Mouse (Mus musculus): ENCODE measurements around the gene Zdhhc19. TPM values are rescaled to one million over a fixed set of nuclear protein-coding genes. Genes with fewer than 3 reads are reported as not detected.
A peak's percentile ranks its signal among the peaks of the same experiment; 100 is the strongest.

Gene Zdhhc19
- polyA plus RNA-seq, 1 experiment: not detected

GRCm38 (mm10) chr16:32457589-32458386, 38.3 kb upstream of the Zdhhc19 start:
- no peak overlapping the region for H3K27ac ChIP-seq (ENCODE audit: insufficient read depth, low read length)
- DNase-seq: peak; percentile 50 to 67
- 59% methylated on average over 10 of the region's 10 CpGs for WGBS
- no peaks in the 10 kb centered on the region for H3K27me3 ChIP-seq (ENCODE audit: control insufficient read depth, insufficient read depth, low read length)
- H3K4me3 ChIP-seq (replicated peaks; ENCODE audit: insufficient read depth, low read depth, low read length): no peak overlapping the region
- H3K4me1 ChIP-seq (ENCODE audit: control insufficient read depth, insufficient read depth, low read length): no peaks in the 10 kb centered on the region; the same call in 1 of the 2 replicates
- TF ChIP-seq POLR2A (IDR thresholded peaks at IDR 0.05; ENCODE audit: borderline replicate concordance, insufficient read depth, low read length) (no peak), CTCF (IDR thresholded peaks at IDR 0.05; ENCODE audit: borderline replicate concordance, insufficient read depth, low read depth, low read length) (peak; percentile 64)

DNA sequence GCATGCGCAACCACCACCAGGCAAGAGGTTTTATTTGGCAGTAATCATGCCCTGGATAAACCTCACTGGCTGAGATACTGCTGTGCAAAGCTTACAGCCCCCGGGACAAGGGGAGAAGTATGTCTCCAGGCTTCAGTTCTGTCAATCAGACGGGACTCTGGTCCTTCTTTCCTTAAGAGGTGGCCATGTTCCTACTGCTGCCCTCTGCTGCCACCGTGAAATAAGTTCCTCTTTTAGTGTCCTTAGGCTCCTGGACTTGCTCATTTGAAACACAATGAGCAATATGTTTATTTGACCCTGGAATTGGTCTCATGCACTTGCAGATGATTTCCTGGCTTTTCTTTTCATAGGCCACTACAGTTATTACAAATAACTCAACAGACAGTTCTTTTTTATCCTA, 35.5 kb upstream of the Zdhhc19 start:
- TF ChIP-seq POLR2A (IDR thresholded peaks at IDR 0.05; ENCODE audit: borderline replicate concordance, insufficient read depth, low read length) (no peak), CTCF (IDR thresholded peaks at IDR 0.05; ENCODE audit: borderline replicate concordance, insufficient read depth, low read depth, low read length) (no peak)
- no peaks in the 10 kb centered on the region; the same call in 1 of the 2 replicates for H3K4me1 ChIP-seq (ENCODE audit: control insufficient read depth, insufficient read depth, low read length)
- no peak overlapping the region for H3K27ac ChIP-seq (ENCODE audit: insufficient read depth, low read length)
- no peak for DNase-seq
- WGBS: 53% methylated on average over 4 of the region's 4 CpGs
- no peaks in the 10 kb centered on the region for H3K27me3 ChIP-seq (ENCODE audit: control insufficient read depth, insufficient read depth, low read length)
- no peak overlapping the region for H3K4me3 ChIP-seq (replicated peaks; ENCODE audit: insufficient read depth, low read depth, low read length)

GRCm38 (mm10) chr16:32461713-32462112, 34.4 kb upstream of the Zdhhc19 start:
- DNase-seq: no peak
- Histone ChIP-seq H3K27ac (ENCODE audit: insufficient read depth, low read length) (no peak overlapping the region), H3K27me3 (ENCODE audit: control insufficient read depth, insufficient read depth, low read length) (no peaks in the 10 kb centered on the region), H3K4me1 (ENCODE audit: control insufficient read depth, insufficient read depth, low read length) (no peaks in the 10 kb centered on the region; the same call in 1 of the 2 replicates), H3K4me3 (replicated peaks; ENCODE audit: insufficient read depth, low read depth, low read length) (no peak overlapping the region)
- WGBS: 97% methylated on average over 5 of the region's 5 CpGs
- TF ChIP-seq CTCF (IDR thresholded peaks at IDR 0.05; ENCODE audit: borderline replicate concordance, insufficient read depth, low read depth, low read length): no peak
- TF ChIP-seq POLR2A (IDR thresholded peaks at IDR 0.05; ENCODE audit: borderline replicate concordance, insufficient read depth, low read length): no peak

DNA sequence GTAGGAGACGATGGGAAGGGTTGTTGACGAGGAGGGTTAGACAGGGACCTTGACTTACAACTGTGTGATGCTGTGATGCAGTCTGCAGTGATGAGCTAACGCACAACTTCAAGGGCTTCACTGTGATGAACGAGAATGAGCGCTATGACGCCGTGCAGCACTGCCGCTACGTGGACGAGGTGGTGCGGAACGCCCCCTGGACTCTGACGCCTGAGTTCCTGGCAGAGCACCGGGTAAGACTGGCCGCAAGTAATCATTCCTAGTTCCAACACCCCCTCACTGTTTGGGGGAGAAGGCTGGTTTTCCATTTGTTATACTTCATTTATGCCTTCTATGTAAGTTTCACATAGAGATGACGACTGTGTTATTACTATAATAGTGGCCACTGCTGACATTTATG, 33.1 kb upstream of the Zdhhc19 start:
- Histone ChIP-seq H3K4me1 (ENCODE audit: control insufficient read depth, insufficient read depth, low read length) (no peaks in the 10 kb centered on the region; the same call in 1 of the 2 replicates), H3K27me3 (ENCODE audit: control insufficient read depth, insufficient read depth, low read length) (no peaks in the 10 kb centered on the region), H3K4me3 (replicated peaks; ENCODE audit: insufficient read depth, low read depth, low read length) (no peak overlapping the region), H3K27ac (ENCODE audit: insufficient read depth, low read length) (no peak overlapping the region)
- TF ChIP-seq POLR2A (IDR thresholded peaks at IDR 0.05; ENCODE audit: borderline replicate concordance, insufficient read depth, low read length): no peak
- no peak for TF ChIP-seq CTCF (IDR thresholded peaks at IDR 0.05; ENCODE audit: borderline replicate concordance, insufficient read depth, low read depth, low read length)
- DNase-seq: no peak
- WGBS: 93% methylated on average over 16 of the region's 16 CpGs

DNA sequence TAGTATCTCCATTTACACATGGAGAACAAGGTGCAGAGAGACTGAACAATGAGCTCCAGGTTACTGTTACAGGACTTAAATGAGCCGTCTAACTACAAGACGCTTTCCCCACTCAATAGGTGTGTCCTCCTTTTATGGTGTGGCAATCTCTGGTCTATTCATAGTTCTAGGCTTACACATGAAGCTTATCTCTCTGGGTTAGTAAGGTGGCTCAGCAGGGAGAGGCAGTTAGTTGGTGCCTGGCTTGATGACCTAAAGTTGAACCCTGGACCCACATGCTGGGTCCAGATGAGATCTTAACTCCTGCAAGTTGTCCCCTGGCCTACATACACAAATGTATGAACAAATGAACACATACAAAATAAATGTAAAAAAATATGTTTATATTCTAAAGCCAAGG, 32.6 kb upstream of the Zdhhc19 start:
- 90% methylated on average over 2 of the region's 2 CpGs for WGBS
- Histone ChIP-seq H3K4me1 (ENCODE audit: control insufficient read depth, insufficient read depth, low read length) (no peaks in the 10 kb centered on the region), H3K27ac (ENCODE audit: insufficient read depth, low read length) (no peak overlapping the region), H3K27me3 (ENCODE audit: control insufficient read depth, insufficient read depth, low read length) (no peaks in the 10 kb centered on the region), H3K4me3 (replicated peaks; ENCODE audit: insufficient read depth, low read depth, low read length) (no peak overlapping the region)
- no peak for DNase-seq
- TF ChIP-seq CTCF (IDR thresholded peaks at IDR 0.05; ENCODE audit: borderline replicate concordance, insufficient read depth, low read depth, low read length): no peak
- TF ChIP-seq POLR2A (IDR thresholded peaks at IDR 0.05; ENCODE audit: borderline replicate concordance, insufficient read depth, low read length): no peak

GRCm38 (mm10) chr16:32464908-32465307, 31.2 kb upstream of the Zdhhc19 start:
- 0% methylated on average over 1 of the region's 1 CpGs for WGBS
- Histone ChIP-seq H3K4me3 (replicated peaks; ENCODE audit: insufficient read depth, low read depth, low read length) (no peak overlapping the region), H3K27me3 (ENCODE audit: control insufficient read depth, insufficient read depth, low read length) (no peaks in the 10 kb centered on the region), H3K27ac (ENCODE audit: insufficient read depth, low read length) (no peak overlapping the region), H3K4me1 (ENCODE audit: control insufficient read depth, insufficient read depth, low read length) (no peaks in the 10 kb centered on the region)
- DNase-seq: no peak
- no peak for TF ChIP-seq CTCF (IDR thresholded peaks at IDR 0.05; ENCODE audit: borderline replicate concordance, insufficient read depth, low read depth, low read length)
- TF ChIP-seq POLR2A (IDR thresholded peaks at IDR 0.05; ENCODE audit: borderline replicate concordance, insufficient read depth, low read length): no peak

GRCm38 (mm10) chr16:32468488-32468887, 27.6 kb upstream of the Zdhhc19 start:
- no peaks in the 10 kb centered on the region for H3K27me3 ChIP-seq (ENCODE audit: control insufficient read depth, insufficient read depth, low read length)
- no peak for DNase-seq
- no peak overlapping the region for H3K4me3 ChIP-seq (replicated peaks; ENCODE audit: insufficient read depth, low read depth, low read length)
- H3K4me1 ChIP-seq (ENCODE audit: control insufficient read depth, insufficient read depth, low read length): no peaks in the 10 kb centered on the region
- TF ChIP-seq POLR2A (IDR thresholded peaks at IDR 0.05; ENCODE audit: borderline replicate concordance, insufficient read depth, low read length) (no peak), CTCF (IDR thresholded peaks at IDR 0.05; ENCODE audit: borderline replicate concordance, insufficient read depth, low read depth, low read length) (no peak)
- H3K27ac ChIP-seq (ENCODE audit: insufficient read depth, low read length): no peak overlapping the region
- WGBS: 85% methylated on average over 3 of the region's 3 CpGs

All from cerebellum, adult 2 months (tissue).